Mouse (Mus musculus) olfactory bulb, adult 2 months (tissue): Measurements from ENCODE around the gene Maml1.

Experiments used
- CTCF ChIP-seq: fragments of 200-500 bp; IDR thresholded peaks from 2 replicates; pipeline ENCODE4 v1.5.1; 2012; ENCODE audit warnings: low read depth, mild to moderate bottlenecking, low read length, moderate library complexity; ENCODE audit not compliant: insufficient read depth
- POLR2A ChIP-seq: fragments of 200-500 bp; IDR thresholded peaks from 2 replicates; pipeline ENCODE4 v1.6.1; 2012; ENCODE audit warnings: mild to moderate bottlenecking, low read depth, low read length, moderate library complexity; ENCODE audit not compliant: insufficient read depth

DNA sequence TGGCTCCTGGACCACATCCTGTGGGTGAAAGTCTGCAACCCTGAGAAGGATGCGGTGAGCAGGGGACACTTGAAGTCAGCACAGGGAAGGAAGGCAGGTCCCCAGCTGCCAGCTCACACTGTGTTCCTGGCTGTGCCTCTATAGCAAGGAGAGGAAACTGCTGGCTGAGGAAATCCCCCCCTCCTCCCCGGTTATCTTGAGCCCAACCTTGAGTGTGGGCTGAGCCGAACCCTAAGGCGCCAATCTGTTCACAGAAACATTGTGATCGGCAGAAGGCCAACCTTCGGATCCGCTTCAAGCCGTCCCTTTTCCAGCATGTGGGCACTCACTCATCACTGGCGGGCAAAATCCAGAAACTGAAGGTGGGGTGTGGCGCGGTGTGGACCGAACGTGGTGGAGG, 59.1 kb downstream of the Maml1 start:
- no peak for TF ChIP-seq POLR2A
- TF ChIP-seq CTCF = no peak
